Mouse (Mus musculus) hindbrain, embryonic 10.5 days (tissue): Measurements from ENCODE around the gene Zfp526. TPM values are rescaled to one million over a fixed set of nuclear protein-coding genes. Genes with fewer than 3 reads are reported as not detected.
A peak's percentile ranks its signal among the peaks of the same experiment; 100 is the strongest.
"Not testable (repeated sequence)": the region's sequence is repeated elsewhere in the genome, so short reads cannot be mapped to it uniquely, and the experiment has no call there.

Source experiments
- DNase-seq: peaks from one replicate; pipeline ENCODE4 v3.0.0-alpha.2; 2017; ENCODE audit warnings: low spot score
- H3K27ac ChIP-seq: fragments of 300-500 bp; sonication (generic); 2 replicates; pipeline ENCODE4 v1.5.1; 2016; ENCODE audit warnings: mild to moderate bottlenecking, moderate library complexity
- H3K27me3 ChIP-seq: fragments of 300-500 bp; sonication (generic); 2 replicates; pipeline ENCODE4 v1.6.1; 2016; ENCODE audit warnings: mild to moderate bottlenecking; ENCODE audit not compliant: poor library complexity, insufficient read depth, severe bottlenecking
- H3K36me3 ChIP-seq: fragments of 300-500 bp; sonication (generic); 2 replicates; pipeline ENCODE4 v1.6.1; 2016; ENCODE audit warnings: mild to moderate bottlenecking, moderate library complexity
- H3K4me1 ChIP-seq: fragments of 300-500 bp; sonication (generic); replicated peaks from 2 replicates; pipeline ENCODE4 v1.6.1; 2016; ENCODE audit warnings: mild to moderate bottlenecking
- H3K4me3 ChIP-seq: fragments of 300-500 bp; sonication (generic); 2 replicates; pipeline ENCODE4 v1.5.1; 2016; ENCODE audit warnings: mild to moderate bottlenecking, moderate library complexity
- H3K9me3 ChIP-seq: fragments of 300-500 bp; sonication (generic); 2 replicates; pipeline ENCODE4 v1.6.1; 2016; ENCODE audit warnings: mild to moderate bottlenecking, moderate library complexity
- WGBS: fragments of 180-500 bp; shearing (Covaris S2); methylation state at CpG from one replicate; pipeline ENCODE4 v1.1.7; 2016; 5-methylcytosine and 5-hydroxymethylcytosine counted together
- polyA plus RNA-seq: library from polyadenylated mRNA; unstranded; fragments of >200 nt; fragmentation: Nextera tagmentation; extraction: Ambion mirVana; gene quantifications from 2 replicates; pipeline ENCODE4 v1.2.1, GENCODE M21; 2016

Zfp526 gene
- polyA plus RNA-seq, 1 experiment from 2014 or later = 2.5 TPM

DNA sequence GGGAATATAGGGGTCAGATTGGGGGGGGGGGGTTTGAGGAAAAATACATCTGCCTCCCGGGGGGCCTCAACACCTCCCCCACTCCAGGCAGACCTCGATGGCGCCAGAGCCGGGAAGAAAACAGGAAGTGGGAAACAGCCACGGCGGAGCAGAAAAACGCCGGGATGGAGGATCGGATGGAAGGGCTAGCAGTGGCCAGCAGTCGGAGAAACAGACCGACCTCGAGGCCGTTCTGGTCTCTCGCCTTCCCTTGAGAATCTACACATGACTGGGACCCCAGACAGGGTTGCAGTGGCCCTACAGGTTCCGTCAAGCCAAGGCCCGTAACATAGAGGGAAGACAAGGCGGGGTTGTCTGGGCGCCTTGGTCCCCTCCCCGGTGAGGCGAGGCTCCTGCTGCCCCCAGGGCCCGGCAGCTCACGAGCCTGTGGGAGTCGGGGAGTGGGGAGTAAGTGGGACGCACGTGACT, 27.7 kb downstream of the Zfp526 start:
- Histone ChIP-seq H3K9me3 (no peaks in the 10 kb centered on the region), H3K36me3 (peaks cover 32% of the 10 kb centered on the region), H3K4me1 (peaks cover 77% of the 10 kb centered on the region), H3K27ac (peak overlapping the region; percentile 97), H3K27me3 (no peaks in the 10 kb centered on the region), H3K4me3 (peak overlapping the region; percentile 85)
- no peak for DNase-seq
- under 1% methylated on average over 25 of the region's 25 CpGs for whole genome bisulfite sequencing

DNA sequence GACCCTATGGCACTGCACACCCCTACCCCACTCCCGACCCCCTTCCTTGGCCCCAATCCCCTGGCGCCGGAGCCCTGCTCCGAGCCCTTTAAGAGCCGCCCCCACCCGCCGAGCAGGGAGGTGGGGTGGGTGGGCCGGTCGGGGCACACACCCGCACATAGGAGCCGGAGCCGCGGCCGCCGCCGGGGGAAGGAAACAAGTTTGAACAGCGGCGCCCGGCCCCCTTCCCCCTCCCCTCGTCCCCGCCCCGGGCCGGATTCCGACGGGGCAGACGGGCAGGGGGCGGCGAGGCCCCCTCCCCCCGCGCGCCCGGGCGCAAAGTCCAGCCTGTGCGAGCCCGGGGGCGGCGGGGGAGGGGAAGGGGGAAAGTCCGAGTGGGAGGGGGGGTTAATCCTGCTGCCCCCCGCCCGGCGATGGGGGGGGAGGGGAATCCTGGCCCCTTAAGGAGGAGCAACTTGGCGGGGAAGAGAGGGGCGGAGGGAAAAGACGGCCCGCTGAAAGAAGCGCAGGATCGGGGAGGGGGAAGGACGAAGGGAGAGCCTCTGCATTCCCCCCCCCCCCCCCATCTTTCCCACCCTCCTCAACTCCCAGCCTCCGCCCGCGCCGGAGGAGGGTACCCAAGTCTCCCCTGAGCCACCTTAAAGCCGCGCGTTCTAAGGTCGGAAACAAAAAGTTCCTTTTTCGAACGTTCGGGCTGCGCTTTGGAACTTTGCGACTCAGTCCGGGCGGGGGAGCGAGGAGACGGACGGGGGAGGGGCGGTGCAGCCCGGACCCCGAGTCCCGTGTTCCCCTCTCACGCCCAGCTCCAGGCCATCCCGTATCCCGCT, 28.3 kb downstream of the Zfp526 start:
- peak overlapping the region; percentile 97 for H3K27ac ChIP-seq
- peaks cover 26% of the 10 kb centered on the region for H3K36me3 ChIP-seq
- no peaks in the 10 kb centered on the region for H3K27me3 ChIP-seq
- under 1% methylated on average over 65 of the region's 73 CpGs for WGBS
- H3K9me3 ChIP-seq = no peaks in the 10 kb centered on the region
- H3K4me1 ChIP-seq = peaks cover 71% of the 10 kb centered on the region
- H3K4me3 ChIP-seq = peak overlapping the region; percentile 85
- peak; percentile 87 for DNase-seq

DNA sequence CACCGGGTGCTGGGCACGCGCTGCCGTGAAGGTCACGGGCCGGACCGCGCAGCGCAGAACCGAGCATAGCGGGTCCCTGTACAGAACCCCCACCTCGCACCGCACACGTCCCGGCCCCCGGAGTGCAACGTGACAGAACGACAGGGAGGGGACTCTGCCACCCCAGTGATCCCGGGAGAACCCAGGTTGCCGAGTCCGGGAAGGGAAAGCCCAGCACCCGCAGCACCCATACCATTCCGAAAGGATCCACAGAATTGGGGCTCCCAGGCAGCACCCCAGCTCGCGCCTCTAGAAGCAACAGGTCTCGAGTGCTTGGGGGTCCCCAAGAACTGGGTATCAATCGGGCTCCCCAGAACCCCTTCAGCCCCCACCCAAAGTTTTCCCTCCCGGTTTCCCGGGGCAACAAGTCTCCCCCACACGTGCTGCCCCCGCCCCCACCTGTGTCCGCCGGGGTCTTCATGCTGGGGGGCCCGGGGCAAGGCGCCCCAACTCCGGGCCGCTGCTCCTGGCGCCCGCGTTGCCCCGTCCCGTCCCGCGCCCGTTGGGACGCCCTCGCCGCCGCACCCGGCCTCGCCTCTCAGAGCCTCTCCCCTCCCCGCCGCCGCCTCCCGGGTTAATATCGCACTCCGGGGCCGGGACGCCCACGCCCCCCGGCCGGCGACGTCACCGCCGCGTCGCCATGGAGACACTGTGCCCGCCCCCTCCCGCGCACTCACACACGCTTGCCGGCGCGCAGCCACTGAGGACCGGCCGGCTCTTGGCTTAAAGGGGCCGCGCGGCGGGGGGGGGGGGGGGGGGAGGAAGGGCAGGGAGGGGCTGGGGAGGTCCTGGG, 29.1 kb downstream of the Zfp526 start, which contains the start of gene Erf:
Gene Erf (minus strand): TSS at position 621 of the 832 bp plus-strand sequence.
- H3K4me1 ChIP-seq = peaks cover 63% of the 10 kb centered on the region
- WGBS = under 1% methylated on average over 78 of the region's 81 CpGs
- H3K4me3 ChIP-seq = peak within 1 kb of the TSS; percentile 85
- H3K27ac ChIP-seq = peak within 1 kb of the TSS; percentile 97
- H3K9me3 ChIP-seq = no peaks in the 10 kb centered on the region
- H3K27me3 ChIP-seq = no peaks in the 10 kb centered on the region
- peaks cover 17% of the 10 kb centered on the region for H3K36me3 ChIP-seq
- DNase-seq = peak; percentile 96

DNA sequence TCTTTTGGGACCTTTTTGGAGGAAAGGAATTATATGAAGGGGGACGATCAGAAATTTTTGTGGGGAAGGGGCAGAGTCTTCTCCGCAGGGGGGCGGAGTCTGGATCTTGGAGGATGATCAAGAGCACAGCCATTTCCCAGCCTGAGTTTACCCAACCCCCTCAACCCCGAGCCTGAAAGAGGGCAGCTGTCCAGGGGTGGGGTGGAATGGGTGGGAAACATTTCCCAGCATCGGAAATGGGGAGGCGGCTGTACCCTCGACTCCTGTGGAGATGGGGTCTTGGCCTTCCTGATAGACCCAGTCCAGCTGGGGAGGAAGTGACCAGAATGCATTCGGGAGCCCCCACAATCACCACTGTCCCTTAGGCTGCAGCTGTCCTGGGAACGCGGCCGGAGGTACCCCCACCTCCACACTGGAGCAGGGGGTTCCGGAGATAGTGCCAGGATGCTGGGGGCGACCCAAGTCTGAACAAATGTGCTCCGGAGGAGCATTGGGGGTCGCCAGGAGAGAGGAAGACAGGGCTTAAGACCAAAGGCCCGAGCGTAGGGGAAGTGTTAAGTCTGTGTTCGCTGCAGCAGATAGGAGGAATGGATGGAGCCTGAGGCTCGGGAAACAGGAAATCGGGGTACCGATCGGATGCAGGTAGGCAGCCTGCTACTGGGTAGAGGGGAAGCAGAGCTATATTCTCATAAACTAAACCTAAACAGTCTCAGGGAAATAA, 30.0 kb downstream of the Zfp526 start:
- WGBS = 2% methylated on average over 22 of the region's 22 CpGs
- Histone ChIP-seq H3K9me3 (no peaks in the 10 kb centered on the region), H3K4me3 (peak overlapping the region; percentile 85), H3K27me3 (no peaks in the 10 kb centered on the region), H3K4me1 (peaks cover 55% of the 10 kb centered on the region), H3K36me3 (peaks cover 9% of the 10 kb centered on the region), H3K27ac (peak overlapping the region; percentile 97)
- DNase-seq = peak; percentile 77

DNA sequence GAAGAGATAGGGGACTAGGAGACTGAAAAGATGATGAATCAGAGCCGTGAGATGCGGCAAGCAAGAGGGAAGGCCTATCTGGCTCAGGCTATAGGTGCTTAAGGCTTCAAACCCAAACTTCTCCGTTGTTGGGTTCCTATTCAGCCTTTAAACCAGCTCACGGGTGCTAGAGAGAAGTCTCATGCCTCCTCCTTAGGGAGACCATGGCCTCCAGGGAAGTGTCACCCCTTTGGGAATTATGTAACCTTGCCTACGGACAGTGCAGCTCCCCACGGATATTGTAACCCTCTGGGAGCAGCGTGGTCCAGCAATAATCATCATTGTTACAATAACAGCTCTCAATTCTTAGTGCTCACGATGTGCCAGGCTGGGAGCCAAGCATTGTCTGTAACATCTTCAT, 30.6 kb downstream of the Zfp526 start:
- no peaks in the 10 kb centered on the region for H3K27me3 ChIP-seq
- peak overlapping the region; percentile 85 for H3K4me3 ChIP-seq
- H3K36me3 ChIP-seq = 0 out of 2 replicates have a peak, but pooled peaks cover 3% of the 10 kb centered on the region
- H3K9me3 ChIP-seq = no peaks in the 10 kb centered on the region
- H3K4me1 ChIP-seq = peaks cover 49% of the 10 kb centered on the region
- 23% methylated on average over 8 of the region's 8 CpGs for WGBS
- DNase-seq = no peak
- peak overlapping the region; percentile 97 for H3K27ac ChIP-seq

DNA sequence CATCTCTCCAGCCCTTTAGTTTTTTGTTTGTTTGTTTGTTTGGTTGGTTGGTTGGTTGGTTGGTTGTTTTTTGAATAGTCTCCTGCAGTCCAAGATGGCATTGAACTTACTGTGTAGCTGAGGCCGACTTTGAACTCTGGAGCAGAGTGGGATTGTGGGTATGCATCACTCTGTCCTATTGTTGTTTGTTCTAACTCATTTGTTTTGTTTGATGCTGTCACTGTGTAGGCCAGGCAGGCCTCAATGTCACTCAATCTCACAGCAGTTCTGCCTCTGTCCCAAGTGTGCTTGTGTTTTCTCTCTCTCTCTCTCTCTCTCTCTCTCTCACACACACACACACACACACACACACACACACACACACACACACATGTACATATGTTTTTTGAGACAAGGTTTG, 40.7 kb downstream of the Zfp526 start:
- WGBS = 86% methylated on average over 1 of the region's 1 CpGs
- Histone ChIP-seq H3K9me3 (no peaks in the 10 kb centered on the region), H3K27me3 (0 out of 2 replicates have a peak, but pooled peaks cover 7% of the 10 kb centered on the region), H3K4me1 (peaks cover 14% of the 10 kb centered on the region), H3K4me3 (no peak overlapping the region), H3K27ac (no peak overlapping the region), H3K36me3 (no peaks in the 10 kb centered on the region)
- DNase-seq = no peak

DNA sequence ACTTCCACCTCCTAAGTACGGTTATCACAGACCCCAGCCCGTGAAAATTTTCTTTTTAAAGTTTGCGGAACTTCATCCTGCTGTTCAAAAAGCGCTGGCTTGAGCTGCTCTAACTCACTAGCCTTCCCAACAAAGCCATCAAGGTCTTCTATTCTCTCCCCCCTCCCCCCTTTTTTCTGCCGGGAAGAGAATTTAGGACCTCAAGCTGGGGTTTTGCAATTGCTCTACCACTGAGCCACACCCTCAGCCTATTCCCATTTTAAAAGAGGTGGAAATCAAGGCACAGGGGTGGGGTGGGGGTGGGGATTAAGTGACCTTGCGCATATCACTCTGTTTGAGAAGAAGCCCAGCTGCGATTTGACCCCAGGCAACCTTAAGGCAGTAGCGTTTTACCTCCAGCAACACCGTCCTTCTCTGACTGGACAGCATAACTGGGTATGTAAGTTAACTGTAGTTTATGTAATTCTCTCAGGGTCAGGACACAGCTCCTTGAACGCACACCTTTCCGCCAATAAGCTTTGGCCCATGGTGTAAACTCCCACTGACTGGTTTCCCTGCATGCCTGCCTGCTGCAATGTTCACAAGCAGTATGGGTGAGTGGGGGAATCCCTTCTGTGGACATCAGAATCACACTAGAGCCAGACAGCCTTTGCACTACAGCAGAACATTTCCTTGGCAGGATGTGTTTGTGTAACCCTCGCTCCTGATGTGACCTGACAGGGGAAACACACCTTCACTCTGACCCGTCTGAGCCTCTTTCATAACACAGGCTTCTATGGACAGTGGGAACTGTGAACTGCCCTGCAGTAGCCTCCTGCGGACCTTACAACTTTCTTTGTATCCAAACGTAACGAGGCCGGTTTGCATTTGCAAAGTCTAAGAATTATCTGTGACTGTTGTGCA, 43.0 kb downstream of the Zfp526 start:
- Histone ChIP-seq H3K4me3 (no peak overlapping the region), H3K36me3 (no peaks in the 10 kb centered on the region), H3K27ac (no peak overlapping the region), H3K9me3 (no peaks in the 10 kb centered on the region), H3K27me3 (0 out of 2 replicates have a peak, but pooled peaks cover 7% of the 10 kb centered on the region), H3K4me1 (peaks cover 27% of the 10 kb centered on the region)
- DNase-seq = no peak
- WGBS = 21% methylated on average over 17 of the region's 17 CpGs

DNA sequence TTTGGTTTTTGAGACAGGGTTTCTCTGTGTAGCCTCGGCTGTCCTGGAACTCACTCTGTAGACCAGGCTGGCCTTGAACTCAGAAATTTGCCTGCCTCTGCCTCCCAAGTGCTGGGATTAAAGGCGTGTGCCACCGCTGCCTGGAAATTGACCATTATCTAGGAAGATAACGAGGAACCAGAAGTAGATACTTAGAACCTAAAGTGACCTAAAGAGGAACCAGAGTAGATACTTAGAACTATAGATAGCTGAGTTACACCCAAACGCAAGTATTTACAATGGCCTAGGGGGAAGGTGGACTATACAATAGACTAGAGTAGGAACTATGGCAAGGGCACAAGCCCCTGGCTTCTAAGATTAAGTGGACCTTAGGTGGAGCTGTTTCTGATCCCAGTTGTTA, 44.5 kb downstream of the Zfp526 start:
- H3K27me3 ChIP-seq, DNase-seq, H3K9me3 ChIP-seq, H3K36me3 ChIP-seq, H3K27ac ChIP-seq, H3K4me3 ChIP-seq: not testable (repeated sequence)
- WGBS = 95% methylated on average over 5 of the region's 5 CpGs
- peaks cover 43% of the 10 kb centered on the region for H3K4me1 ChIP-seq

DNA sequence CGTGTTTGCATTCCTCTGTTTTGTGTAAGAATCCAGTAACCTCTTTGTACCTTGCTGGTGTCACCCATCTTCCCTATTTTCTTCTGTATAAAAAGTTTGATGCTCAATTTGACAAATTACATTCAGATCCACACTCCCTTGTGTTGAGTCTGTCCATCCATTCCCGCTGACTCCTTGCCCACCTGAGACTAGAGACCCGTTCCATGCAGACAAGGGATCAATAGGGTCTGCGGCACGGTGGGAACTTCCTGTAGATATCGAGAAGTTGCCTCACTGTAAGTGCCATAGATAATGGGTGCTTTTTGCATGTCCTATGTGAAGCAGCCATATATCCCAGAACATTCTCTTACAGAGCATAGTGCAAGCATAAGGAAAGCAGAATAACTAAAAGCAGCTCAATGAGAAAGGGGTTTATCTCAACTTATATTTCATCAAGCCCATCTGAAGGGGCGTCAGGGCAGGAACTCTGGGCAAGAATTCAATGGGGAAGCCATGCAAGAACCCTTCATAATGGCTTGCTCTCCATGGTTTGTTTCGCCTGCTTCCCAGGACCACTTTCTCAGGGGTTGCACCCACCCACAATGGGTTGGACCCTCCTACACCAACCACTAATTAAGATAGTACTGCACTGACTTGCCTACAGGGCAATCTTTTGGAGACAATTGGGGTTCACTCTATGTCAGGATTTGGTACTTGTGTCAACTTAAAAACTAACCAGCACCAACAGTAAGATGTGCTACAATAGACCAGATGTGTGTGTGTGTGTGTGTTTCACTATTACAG, 45.1 kb downstream of the Zfp526 start:
- WGBS = 92% methylated on average over 8 of the region's 8 CpGs
- peak overlapping the region; percentile 95; the same call in 1 of the 2 replicates for H3K27ac ChIP-seq
- H3K4me3 ChIP-seq = peak overlapping the region; percentile 91
- DNase-seq = no peak
- peaks cover 7% of the 10 kb centered on the region for H3K36me3 ChIP-seq
- peaks cover 49% of the 10 kb centered on the region for H3K4me1 ChIP-seq
- 0 out of 2 replicates have a peak, but pooled peaks cover 7% of the 10 kb centered on the region for H3K27me3 ChIP-seq
- H3K9me3 ChIP-seq = no peaks in the 10 kb centered on the region

DNA sequence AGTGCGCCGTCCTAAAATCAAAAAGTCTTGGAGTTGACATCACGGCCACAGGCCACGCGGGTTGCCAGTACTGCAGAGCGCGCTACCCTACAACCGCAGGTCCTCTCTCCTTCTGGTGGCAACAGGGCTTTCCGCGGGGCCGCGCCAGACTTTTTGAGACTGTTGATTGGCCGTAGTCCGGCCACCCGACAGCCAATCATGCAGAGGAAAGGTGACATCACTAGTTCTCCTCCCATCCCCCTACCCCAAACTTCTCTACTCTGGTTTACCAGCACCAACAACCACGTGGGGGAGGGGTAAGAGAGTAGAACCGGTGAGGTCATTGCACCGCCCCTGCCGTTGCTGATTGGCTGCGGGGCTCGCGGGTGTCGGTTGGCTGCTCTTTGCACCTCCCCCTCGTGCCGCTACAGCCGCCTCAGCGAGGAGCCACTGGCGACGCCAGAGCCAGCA, 46.1 kb downstream of the Zfp526 start, which contains the start of gene Cic:
Gene Cic (plus strand): TSS at position 404 of the 450 bp plus-strand sequence.
- WGBS = under 1% methylated on average over 29 of the region's 29 CpGs
- Histone ChIP-seq H3K27me3 (0 out of 2 replicates have a peak, but pooled peaks cover 7% of the 10 kb centered on the region), H3K27ac (peak within 1 kb of the TSS; percentile 95), H3K9me3 (no peaks in the 10 kb centered on the region), H3K4me3 (peak within 1 kb of the TSS; percentile 91), H3K36me3 (peaks cover 17% of the 10 kb centered on the region), H3K4me1 (peaks cover 50% of the 10 kb centered on the region)
- DNase-seq = peak; percentile 99
